Mouse (Mus musculus) intestine, postnatal 0 days (tissue): Measurements from ENCODE around the gene Mllt11. TPM values are rescaled to one million over a fixed set of nuclear protein-coding genes. Genes with fewer than 3 reads are reported as not detected.

Experiments
- ATAC-seq: fragments of 200-750 bp; cut with Nextera tagmentation; 2 replicates; pipeline ENCODE4 v1.8.0; 2017; ENCODE audit warnings: mild to moderate bottlenecking, moderate TSS enrichment, moderate library complexity
- H3K27ac ChIP-seq: fragments of 300-500 bp; sonication (generic); 2 replicates; pipeline ENCODE4 v1.5.1; 2014; ENCODE audit warnings: mild to moderate bottlenecking, low read depth, low read length, moderate library complexity
- H3K27me3 ChIP-seq: fragments of 300-500 bp; sonication (generic); replicated peaks from 2 replicates; pipeline ENCODE4 v1.6.1; 2014; ENCODE audit warnings: low read length, mixed read lengths; ENCODE audit not compliant: control insufficient read depth, insufficient read depth
- H3K36me3 ChIP-seq: fragments of 300-500 bp; sonication (generic); 2 replicates; pipeline ENCODE4 v1.6.1; 2014; ENCODE audit warnings: mild to moderate bottlenecking, moderate library complexity; ENCODE audit not compliant: control insufficient read depth, insufficient read depth
- H3K4me1 ChIP-seq: fragments of 300-500 bp; sonication (generic); replicated peaks from 2 replicates; pipeline ENCODE4 v1.6.1; 2014; ENCODE audit warnings: antibody characterized with exemption, low read length, mixed read lengths; ENCODE audit not compliant: control insufficient read depth, insufficient read depth
- H3K4me2 ChIP-seq: fragments of 300-500 bp; sonication (generic); replicated peaks from 2 replicates; pipeline ENCODE4 v1.6.1; 2014; ENCODE audit warnings: low read depth, mild to moderate bottlenecking, moderate library complexity
- H3K4me3 ChIP-seq: fragments of 300-500 bp; sonication (generic); 2 replicates; pipeline ENCODE4 v1.5.1; 2014; ENCODE audit warnings: low read depth, low read length
- H3K9ac ChIP-seq: fragments of 300-500 bp; sonication (generic); 2 replicates; pipeline ENCODE4 v1.6.1; 2014; ENCODE audit warnings: mild to moderate bottlenecking, low read depth, low read length
- H3K9me3 ChIP-seq: fragments of 300-500 bp; sonication (generic); 2 replicates; pipeline ENCODE4 v1.6.1; 2016; ENCODE audit warnings: mixed run types; ENCODE audit not compliant: control insufficient read depth
- CTCF ChIP-seq: sonication (generic); IDR thresholded peaks from 2 replicates; pipeline ENCODE4 v1.5.1; 2016; ENCODE audit warnings: low read depth, mild to moderate bottlenecking, control low read depth, antibody characterized with exemption, moderate library complexity
- WGBS: fragments of 180-500 bp; shearing (Covaris S2); extraction: QIAGEN DNeasy Blood & Tissue Kit; methylation state at CpG from one replicate; pipeline ENCODE4 v1.1.7; 2014; 5-methylcytosine and 5-hydroxymethylcytosine counted together
- polyA plus RNA-seq: library from polyadenylated mRNA; unstranded; fragments of >200 nt; fragmentation: Nextera tagmentation; extraction: Ambion mirVana; gene quantifications from 2 replicates; pipeline ENCODE4 v1.2.1, GENCODE M21; 2015

Gene Mllt11
- polyA plus RNA-seq, 1 experiment from 2014 or later, result 10.1 TPM

DNA sequence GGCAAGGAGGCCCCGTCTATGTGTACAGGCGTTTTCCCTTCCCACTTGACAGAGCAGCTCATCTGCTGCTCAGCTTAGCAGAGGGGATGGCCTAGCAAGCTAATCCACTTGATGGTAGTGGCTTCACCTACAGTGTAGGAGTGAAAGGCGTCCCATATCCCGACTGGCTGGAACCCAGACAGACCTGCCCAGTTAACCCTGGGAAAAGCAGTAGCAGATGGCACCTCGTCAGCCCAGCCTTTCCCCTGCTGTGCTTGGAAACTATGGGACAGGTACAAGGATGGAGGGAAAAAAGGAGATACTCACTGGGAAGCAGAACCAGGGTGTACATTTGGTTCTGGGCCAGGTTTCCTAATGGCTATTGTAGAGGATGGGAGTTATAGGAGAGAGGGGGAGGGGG is 18.4 kb upstream of the Mllt11 start:
- no peak for ATAC-seq
- Histone ChIP-seq H3K4me1 (no peaks in the 10 kb centered on the region), H3K4me2 (no peak overlapping the region), H3K27ac (no peak overlapping the region), H3K27me3 (no peaks in the 10 kb centered on the region), H3K36me3 (peaks cover 18% of the 10 kb centered on the region), H3K9ac (no peak overlapping the region), H3K4me3 (no peak overlapping the region), H3K9me3 (no peaks in the 10 kb centered on the region)
- 71% methylated on average over 5 of the region's 5 CpGs for WGBS
- no peak for TF ChIP-seq CTCF

DNA sequence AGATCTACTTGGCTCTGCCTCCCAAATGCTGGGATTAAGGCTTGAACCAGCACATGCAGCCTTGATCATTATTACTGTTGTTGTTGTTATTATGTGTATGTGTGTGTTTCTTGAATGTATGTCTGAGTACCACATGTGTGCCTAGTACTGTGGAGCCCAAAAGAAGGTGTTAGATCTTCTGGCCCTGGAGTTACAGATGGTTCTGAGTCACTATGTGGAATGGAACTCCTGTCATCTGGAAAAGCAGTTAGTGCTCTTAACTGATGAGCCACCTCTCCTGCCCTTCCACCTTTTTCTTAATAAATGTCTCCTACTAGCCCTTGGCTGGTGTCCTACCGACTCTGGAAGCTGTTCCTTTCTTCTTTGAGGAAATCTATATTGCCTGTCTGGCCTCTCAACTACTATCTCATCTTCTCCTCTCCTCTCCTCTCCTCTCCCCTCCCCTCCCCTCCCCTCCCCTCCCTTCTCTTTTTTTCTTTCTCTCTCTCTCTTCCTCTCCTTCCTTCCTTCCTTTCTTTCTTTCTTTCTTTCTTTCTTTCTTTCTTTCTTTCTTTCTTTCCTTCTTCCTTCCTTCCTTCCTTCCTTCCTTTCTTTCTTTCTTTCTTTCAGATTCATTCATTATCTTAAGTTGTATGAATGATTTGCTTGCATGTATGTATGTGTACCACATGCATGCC is 15.8 kb upstream of the Mllt11 start:
- 73% methylated on average over 1 of the region's 1 CpGs for WGBS

DNA sequence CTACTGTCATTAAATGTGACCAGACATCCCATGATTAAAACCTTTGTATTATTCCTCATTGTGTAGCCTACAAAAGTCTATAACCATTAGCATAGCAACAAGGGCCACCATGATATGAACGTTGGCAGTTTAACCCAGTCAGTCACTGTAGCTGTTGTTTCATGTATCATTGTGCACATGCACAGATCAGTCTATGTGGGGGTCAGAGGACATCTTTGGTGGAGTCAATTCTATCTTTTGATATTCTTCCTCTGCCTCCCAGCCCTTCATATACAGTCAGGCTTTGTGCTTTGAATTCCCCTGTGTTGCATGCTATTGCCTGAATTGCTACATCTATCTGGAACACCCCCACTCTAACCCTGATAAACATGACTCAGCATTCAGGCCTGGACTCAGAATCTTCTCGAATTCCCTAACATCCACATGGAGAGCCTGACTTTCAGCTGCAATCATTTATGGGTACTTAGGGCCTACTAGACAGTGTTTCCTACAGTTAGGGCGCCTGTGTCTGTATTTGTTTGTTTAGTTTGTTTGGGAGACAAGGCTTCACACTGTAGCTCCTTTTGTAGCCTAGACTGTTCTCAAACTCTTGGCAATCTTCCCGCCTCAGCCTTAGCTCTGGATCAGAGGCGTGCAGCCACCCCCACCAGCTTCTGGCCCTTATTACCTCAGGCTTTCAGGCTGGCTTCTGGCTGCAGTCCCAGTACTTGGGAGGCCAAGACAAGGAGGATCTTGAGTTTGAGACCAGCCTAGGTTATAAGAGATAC is 14.7 kb upstream of the Mllt11 start:
- H3K4me2 ChIP-seq, result no peak overlapping the region
- 69% methylated on average over 5 of the region's 5 CpGs for WGBS
- H3K4me3 ChIP-seq, result no peak overlapping the region
- no peaks in the 10 kb centered on the region for H3K9me3 ChIP-seq
- H3K27ac ChIP-seq, result no peak overlapping the region
- ATAC-seq, result no peak
- no peaks in the 10 kb centered on the region for H3K4me1 ChIP-seq
- no peaks in the 10 kb centered on the region for H3K27me3 ChIP-seq
- no peak overlapping the region for H3K9ac ChIP-seq
- no peak for TF ChIP-seq CTCF
- no peaks in the 10 kb centered on the region; the same call in 1 of the 2 replicates for H3K36me3 ChIP-seq

More for the DNA sequence above, 15.8 kb upstream of the Mllt11 start:
- Histone ChIP-seq H3K9me3 (no peaks in the 10 kb centered on the region), H3K9ac (no peak overlapping the region), H3K27ac (no peak overlapping the region), H3K27me3 (no peaks in the 10 kb centered on the region), H3K36me3 (peaks cover 2% of the 10 kb centered on the region; the same call in 1 of the 2 replicates), H3K4me2 (no peak overlapping the region), H3K4me1 (no peaks in the 10 kb centered on the region), H3K4me3 (no peak overlapping the region)
- no peak for TF ChIP-seq CTCF
- ATAC-seq, result no peak

DNA sequence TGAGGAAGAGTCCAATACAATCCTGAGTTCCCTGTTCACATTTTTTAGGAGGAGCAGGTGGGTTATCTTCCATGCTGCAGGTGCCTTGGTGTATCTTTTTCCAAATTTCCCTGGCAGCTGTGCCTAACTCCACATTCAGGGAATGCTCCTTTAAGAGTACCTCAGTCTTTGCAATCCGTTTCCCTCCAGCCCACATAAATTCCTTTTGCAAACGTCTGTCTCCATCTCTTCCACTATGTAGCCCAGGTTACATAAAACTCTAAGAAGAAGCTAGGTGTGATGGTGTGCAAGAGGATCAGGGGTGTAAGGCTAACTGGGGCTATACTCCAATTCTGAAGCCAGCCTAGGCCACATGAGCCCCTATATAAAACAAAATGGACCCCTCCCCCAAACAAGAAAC is 11.1 kb upstream of the Mllt11 start:
- ATAC-seq, result no peak
- Histone ChIP-seq H3K36me3 (no peaks in the 10 kb centered on the region), H3K4me2 (no peak overlapping the region), H3K27me3 (no peaks in the 10 kb centered on the region), H3K4me3 (no peak overlapping the region), H3K9ac (no peak overlapping the region), H3K4me1 (no peaks in the 10 kb centered on the region), H3K27ac (no peak overlapping the region), H3K9me3 (no peaks in the 10 kb centered on the region)
- no peak for TF ChIP-seq CTCF
- WGBS, result 61% methylated on average over 2 of the region's 2 CpGs

DNA sequence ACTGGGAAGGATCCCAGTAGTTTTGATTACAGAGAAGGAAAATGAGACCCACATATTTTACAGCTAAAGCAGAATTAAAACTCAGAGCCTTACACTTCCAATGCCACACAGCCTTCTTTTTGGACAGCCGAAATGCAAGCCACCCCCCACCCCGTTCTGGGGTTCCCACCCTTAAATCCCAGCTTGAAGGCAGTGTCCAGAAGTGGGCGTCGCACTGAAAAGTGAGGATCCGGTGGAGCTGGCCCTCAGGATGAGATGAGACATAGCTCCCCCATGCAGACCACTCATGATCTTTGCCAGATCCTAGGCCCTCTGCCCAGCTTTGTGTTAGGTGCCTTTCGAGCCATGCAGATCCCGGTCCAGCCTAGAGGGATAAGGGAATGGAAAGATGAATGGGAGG is 9.5 kb upstream of the Mllt11 start, which contains the start of gene Gm128:
Gm128 (minus strand) TSS at position 101 of the 400 bp plus-strand sequence.
- no peak within 1 kb of the TSS for H3K4me2 ChIP-seq
- no peak for ATAC-seq
- no peak for TF ChIP-seq CTCF
- no peak within 1 kb of the TSS for H3K27ac ChIP-seq
- H3K4me3 ChIP-seq, result no peak within 1 kb of the TSS
- H3K4me1 ChIP-seq, result no peaks in the 10 kb centered on the region
- 74% methylated on average over 7 of the region's 7 CpGs for WGBS
- H3K9me3 ChIP-seq, result no peaks in the 10 kb centered on the region
- H3K9ac ChIP-seq, result no peak within 1 kb of the TSS
- H3K27me3 ChIP-seq, result no peaks in the 10 kb centered on the region
- H3K36me3 ChIP-seq, result peaks cover 11% of the 10 kb centered on the region; the same call in 1 of the 2 replicates

DNA sequence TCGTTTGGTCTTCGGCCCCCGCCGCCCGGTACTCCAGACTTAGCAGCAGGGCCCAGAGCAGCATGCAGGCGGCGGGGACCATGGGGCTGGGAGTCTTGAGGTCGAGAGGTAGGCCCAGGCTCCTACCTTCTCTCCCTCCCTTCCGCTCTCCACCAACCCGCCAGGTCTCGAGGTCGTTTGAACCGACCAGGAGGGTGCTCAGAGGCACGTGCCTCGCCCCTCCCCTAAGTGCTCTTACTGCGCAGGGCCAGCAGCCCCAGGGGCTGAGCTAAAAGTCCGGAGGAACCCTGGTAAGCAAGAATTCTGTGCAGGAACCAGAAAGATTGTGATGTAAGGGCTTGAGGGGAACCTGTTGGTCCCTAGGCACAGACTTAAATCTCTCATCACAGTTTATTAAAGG is 8.9 kb upstream of the Mllt11 start:
- ATAC-seq, result no peak
- Histone ChIP-seq H3K9ac (no peak overlapping the region), H3K4me2 (no peak overlapping the region), H3K4me1 (no peaks in the 10 kb centered on the region), H3K4me3 (no peak overlapping the region), H3K9me3 (no peaks in the 10 kb centered on the region), H3K27me3 (no peaks in the 10 kb centered on the region), H3K36me3 (peaks cover 16% of the 10 kb centered on the region), H3K27ac (no peak overlapping the region)
- 32% methylated on average over 17 of the region's 17 CpGs for WGBS
- TF ChIP-seq CTCF, result no peak
